Mouse (Mus musculus) gastrocnemius, adult 18-20 months (tissue): ENCODE results near the gene Gja10. TPM values are rescaled to one million over a fixed set of nuclear protein-coding genes. Genes with fewer than 3 reads are reported as not detected.

Experiments
- DNase-seq: peaks from one replicate; pipeline ENCODE4 v3.0.0; 2021; ENCODE audit warnings: low spot score
- total RNA-seq, 2 experiments: library from RNA; stranded (reverse); gene quantifications; 2 replicates each; pipeline ENCODE4 v1.2.3; 2021

Gene Gja10
- total RNA-seq, 2 experiments from 2014 or later = not detected

GRCm38 (mm10) chr4:32561555-32562095 is 40.9 kb downstream of the Gja10 start:
- DNase-seq = peak; percentile 23

GRCm38 (mm10) chr4:32560724-32561554 is 41.6 kb downstream of the Gja10 start:
- DNase-seq = no peak

- no peak for DNase-seq
Measured at GRCm38 (mm10) chr4:32560246-32560645, 42.3 kb downstream of the Gja10 start.

- no peak for DNase-seq
Measured at GRCm38 (mm10) chr4:32555506-32555905, 47.1 kb downstream of the Gja10 start.

GRCm38 (mm10) chr4:32551337-32551736 is 51.2 kb downstream of the Gja10 start:
- peak; percentile 51 for DNase-seq

GRCm38 (mm10) chr4:32549150-32549549 is 53.4 kb downstream of the Gja10 start:
- no peak for DNase-seq

Other genes starting within 250 kb of the Gja10 start
- 1 to 10 TPM; 4.2 to 4.7 TPM for gene Casp8ap2, start 12.7 kb upstream of the Gja10 start, total RNA-seq
- 1 to 10 TPM; 6.0 to 6.5 TPM for gene Mdn1, start 54.4 kb upstream of the Gja10 start, total RNA-seq
- gene Lyrm2, start 197.5 kb upstream of the Gja10 start, total RNA-seq = 10 to 100 TPM; 23.0 to 24.9 TPM